Mouse (Mus musculus) neutrophil, adult 5-6 weeks (primary cell): Measurements from ENCODE around the gene Zmym2. TPM values are rescaled to one million over a fixed set of nuclear protein-coding genes. Genes with fewer than 3 reads are reported as not detected.
"Not testable (repeated sequence)": the region's sequence is repeated elsewhere in the genome, so short reads cannot be mapped to it uniquely, and the experiment has no call there.

Experiments used
- ATAC-seq: fragments of 151-379, 151-347 bp; 2 replicates; pipeline ENCODE4 v1.8.0; 2017; ENCODE audit warnings: mild to moderate bottlenecking, moderate TSS enrichment; ENCODE audit not compliant: insufficient number of reproducible peaks, poor library complexity, low FRiP score, severe bottlenecking; ENCODE audit errors: extremely low read depth
- total RNA-seq: library from RNA; stranded (forward); fragments of 200-1000 nt; gene quantifications from 2 replicates; pipeline ENCODE4 v1.2.3, GENCODE M21; 2017

The Zmym2 gene
- total RNA-seq = 94.5 and 110 TPM in 2 replicates

DNA sequence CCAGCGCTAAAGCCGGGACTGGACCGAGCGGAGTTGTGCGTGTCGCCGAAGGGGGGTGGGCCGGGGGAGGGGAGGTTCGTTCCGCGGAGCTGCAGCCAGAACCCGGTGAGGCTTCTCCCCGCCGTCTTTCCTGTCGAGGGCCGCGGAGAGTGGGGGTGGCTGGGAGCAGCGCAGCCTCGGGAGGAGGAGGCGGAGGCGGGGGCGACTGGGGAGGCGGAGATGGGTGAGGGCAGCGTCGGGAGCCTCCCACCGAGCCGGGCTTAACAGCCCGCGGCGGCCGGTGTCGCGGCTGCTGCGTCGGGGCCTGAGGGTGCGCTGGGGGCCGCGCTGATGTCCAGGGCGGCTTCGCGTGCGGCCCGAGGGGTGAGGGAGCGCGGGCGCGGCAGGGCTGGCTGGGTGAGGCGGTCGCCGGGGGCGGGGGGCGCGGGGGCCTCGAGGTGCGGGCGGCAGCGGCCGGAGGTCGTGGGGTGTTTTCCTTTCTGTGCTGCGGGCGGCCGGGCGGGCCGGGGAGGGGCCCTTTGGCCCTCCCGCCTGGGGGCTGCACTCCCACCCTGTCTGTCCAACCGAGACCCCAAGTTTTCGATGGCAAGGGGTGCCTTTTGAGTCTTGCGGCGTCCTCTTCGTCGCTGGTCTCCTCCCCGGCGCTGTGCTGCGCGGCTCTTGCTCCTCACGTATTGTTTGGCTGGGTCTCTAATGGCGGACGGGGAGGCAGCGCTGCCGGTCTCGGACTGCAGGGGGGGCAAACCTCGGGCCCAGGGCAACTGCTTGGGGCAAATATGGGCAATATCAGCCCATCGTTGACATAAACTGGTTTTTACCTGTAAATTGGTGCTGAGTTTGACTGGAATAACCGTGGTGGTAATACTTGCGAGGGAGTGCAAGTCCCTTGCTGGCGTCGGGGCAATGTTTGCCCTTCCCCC is at the start of gene Zmym2:
Gene Zmym2 (plus strand): TSS at position 60 of the 920 bp plus-strand sequence.
- peak; percentile 44 for ATAC-seq

DNA sequence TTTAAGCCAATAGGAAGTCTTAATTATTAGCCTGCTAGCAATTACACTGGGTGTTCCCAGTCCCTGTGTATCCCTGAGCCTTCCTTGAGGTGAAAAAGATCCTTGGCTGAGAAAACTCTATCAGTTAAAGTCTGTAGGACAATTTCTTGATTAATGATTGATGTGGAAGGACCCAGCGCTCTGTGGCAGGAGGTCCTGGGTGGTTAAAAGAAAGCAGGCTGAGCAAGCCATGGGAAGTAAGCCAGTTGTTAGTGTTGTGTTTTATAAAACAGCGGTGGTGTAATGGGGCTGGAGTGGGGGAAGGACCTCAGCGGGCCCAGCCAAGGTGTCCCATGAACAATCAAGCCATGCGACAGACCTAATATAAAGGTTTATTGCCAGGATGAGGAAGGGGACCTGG is 42.4 kb upstream of the Zmym2 start:
- ATAC-seq = no peak

DNA sequence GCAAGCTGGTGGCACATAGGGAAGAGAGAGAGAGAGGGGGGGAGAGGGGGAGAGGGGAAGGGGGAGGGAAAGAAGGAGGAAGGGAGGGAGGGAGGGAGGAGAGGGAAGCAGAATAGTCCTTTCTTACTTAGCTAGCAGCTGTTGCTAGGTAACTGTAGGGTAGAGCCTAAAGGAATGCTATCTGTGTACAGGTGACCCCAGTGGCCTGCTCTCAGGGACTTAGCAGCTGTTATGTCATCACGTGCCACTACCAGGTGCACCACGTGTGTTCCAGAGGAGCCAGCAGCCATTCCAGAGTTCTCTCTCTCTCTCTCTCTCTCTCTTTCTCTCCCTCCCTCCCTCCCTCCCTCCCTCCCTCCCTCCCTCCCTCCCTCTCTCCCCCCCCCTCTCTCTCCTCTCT is 41.9 kb upstream of the Zmym2 start:
- ATAC-seq = no peak

DNA sequence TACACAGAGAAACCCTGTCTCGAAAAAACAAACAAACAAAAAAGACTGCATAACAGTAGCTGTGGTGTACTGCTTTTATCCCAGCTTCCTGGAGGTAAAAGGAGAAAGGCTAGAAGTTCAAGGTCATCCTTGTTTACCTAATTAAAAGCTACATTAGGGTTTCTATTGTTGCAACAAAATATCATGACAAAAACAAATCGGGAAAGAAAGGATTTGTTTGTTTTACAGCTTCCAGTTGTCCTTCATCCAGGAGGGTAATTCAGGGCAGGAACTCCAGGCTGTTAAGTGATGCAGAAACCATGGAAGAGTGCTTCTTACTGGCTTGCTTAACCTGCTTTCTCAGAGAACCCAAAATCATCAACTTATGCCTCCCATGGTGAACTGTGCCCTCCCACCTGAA is 38.1 kb upstream of the Zmym2 start:
- ATAC-seq = no peak

DNA sequence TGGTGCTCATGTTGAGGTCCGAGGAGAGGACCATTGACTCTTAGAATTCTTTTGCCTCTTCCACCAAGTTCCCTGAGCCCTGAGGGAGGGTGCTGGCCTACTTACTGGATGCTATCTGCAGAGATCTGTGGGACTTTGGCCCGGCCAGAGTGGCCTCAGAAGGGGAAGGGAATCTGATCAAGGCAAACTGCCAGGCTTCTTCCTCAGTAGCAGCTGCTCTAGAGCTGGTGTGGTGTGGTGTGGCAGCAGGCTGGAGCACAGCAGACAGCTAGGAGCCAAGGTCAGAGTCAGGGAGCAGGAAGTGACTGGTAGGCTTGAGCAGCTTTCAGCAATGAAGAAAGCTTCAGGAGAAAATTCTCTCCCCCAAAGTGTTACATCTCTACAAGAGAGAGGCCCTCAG is 36.8 kb upstream of the Zmym2 start:
- no peak for ATAC-seq

DNA sequence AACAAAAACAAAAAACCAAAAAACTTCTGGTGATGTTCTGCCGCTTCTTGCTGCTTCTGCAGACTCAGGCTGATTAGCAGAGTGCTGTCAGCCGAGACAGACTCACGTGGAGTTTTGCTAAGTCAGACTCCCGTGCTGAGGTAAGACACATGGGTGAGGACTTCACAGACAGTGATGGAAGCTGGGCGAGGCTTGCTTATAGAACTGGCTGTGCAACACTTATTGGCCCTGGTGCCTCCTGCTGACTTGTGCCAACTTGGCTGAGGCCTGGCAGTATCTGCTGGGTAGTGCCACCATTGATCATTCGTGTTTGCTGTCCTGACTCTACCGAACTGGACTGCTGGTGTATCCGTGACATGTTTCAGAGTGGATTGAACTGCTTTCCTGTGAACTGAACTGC is 22.4 kb upstream of the Zmym2 start:
- no peak for ATAC-seq

DNA sequence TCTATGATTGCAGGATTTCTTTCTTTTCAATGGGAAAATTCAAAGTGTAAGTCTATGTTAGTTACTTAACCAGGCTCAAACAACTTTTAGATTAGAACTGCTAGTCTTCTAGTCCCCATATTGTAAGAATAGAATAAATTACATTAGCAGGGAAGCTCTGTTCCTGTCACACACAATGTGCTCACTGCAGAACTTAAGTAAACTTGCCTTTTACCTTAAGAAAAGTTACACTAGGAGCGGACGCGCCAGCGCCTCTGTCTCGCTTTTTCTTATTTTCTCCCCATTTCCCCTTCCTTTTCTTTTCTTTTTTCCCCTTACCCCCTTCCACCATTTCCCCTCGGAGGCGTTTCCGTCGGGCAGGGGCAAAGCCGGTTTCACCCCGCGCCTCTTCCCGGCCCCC is 21.8 kb upstream of the Zmym2 start:
- no peak for ATAC-seq

DNA sequence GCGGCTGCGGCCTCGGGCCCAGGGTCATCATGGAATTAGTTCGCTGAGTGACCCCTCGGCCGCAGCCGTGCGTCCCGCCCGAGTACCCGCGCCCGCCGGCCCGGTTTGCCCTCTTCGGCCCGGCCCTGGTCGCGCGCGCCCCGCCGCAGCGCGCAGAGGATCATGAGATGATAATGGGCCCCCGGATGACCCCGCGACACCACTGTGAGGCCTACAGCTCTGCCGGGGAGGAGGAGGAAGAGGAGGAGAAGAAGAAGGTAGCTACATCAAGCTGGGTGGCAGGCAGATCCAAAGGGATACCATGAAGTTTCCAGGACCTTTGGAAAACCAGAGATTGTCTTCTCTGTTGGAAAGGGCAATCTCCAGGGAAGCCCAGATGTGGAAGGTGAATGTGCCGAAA is 21.3 kb upstream of the Zmym2 start:
- ATAC-seq = not testable (repeated sequence)

DNA sequence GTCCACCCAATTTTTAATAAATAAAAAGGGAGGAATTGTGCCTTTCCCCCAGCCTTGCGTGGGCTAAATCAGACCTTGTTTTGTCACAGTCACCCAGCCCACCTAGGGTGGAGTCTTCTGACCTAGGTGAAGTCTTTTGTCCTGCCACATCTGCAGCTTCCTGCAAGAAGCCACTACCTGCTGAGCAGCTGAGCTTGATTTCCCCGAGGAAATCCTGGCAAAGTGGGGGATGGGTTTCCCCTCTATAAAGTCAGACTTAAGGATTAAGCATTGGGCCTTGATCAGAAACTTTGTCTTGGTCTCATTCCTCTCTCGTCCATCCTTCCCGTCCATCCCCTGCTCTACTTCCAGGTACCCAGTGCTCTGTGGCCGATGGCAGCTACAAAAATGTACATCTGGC is 12.9 kb upstream of the Zmym2 start:
- no peak for ATAC-seq

DNA sequence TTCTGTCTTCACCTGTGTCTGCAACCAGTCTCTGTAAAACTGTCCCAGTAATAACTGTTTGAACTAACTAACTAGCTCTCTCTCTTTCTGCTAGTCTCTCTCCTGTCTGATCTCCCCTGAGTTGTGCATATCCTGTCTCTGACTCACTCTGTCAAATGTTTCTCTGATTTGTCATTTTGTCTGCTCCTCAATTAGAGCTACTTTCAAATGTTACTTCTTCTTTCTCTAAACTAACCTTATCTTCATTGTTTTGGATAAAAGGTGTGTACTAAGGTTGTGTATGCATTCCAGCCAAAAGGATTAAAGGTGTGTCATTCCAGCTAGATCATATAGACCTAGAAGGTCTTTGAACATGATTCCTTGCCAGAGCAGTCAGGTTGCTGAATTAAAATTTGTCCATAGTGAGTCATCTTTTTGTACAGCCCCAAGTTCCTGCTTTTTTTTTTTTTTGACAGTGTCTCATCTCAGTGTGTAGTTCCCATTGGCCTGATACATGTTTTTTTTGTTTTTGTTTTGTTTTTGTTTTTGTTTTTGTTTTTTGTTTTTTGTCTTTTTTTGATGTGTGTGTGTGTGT is 10.8 kb upstream of the Zmym2 start:
- no peak for ATAC-seq

DNA sequence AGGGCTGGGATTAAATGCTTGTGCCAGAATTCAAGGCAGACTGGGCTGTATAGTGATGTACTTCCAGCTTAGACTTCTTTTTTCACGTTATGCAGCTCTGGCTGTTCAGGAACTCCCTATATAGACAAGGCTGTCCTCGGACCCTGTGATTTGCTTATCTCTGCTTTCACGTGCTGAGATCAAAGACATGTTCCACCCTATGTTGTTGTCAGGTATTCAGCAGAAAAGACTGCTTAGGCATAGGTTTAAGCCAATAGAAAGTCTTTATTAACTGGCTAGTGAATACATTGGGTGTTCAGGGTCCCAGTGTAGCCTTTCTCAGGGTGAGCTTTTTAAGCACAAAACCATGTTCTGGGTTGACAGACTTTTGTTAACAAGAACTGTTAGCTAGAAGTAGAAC is 5.2 kb upstream of the Zmym2 start:
- ATAC-seq = no peak

DNA sequence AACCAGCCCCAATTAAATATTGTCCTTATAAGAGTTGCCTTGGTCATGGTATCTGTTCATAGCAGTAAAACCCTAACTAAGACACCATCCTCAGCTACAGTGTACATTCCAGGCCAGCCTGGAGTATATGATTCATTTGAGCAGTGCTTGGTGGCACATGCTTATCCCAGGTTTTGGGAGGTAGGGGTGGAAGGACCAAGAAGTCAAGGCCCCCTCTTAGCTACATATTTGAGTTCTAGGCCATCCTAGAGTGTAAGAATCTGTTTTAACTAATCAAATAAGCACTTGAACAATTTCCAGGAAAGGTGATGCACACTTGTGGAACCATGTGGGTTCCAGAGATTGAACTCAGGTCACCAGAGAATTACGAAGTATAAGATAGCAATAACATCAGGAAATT is 3.0 kb upstream of the Zmym2 start:
- no peak for ATAC-seq

DNA sequence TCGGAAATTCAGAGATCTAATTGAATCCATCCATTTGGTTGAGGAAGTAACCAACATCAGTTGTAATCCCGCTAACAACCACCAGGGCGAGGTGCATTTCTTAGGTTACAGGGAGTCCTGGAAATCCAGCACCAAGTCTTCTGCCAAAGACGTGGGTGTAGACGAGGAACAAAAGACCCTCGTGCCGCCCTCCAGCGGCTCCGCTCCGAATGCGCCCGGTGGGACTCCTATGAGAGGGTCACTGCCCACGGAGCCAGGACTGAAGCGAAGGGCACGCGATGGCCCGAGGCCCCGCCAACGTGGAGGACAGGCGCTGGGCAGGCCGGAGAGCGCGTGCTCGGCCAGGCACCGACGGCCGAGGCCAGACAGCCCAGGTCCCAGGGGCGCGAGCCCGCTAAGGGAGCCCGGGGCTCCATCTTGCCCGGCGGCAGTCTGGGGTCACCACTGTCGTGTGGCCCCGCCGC is 1.1 kb upstream of the Zmym2 start:
- peak; percentile 32; the same call in 1 of the 2 replicates for ATAC-seq

DNA sequence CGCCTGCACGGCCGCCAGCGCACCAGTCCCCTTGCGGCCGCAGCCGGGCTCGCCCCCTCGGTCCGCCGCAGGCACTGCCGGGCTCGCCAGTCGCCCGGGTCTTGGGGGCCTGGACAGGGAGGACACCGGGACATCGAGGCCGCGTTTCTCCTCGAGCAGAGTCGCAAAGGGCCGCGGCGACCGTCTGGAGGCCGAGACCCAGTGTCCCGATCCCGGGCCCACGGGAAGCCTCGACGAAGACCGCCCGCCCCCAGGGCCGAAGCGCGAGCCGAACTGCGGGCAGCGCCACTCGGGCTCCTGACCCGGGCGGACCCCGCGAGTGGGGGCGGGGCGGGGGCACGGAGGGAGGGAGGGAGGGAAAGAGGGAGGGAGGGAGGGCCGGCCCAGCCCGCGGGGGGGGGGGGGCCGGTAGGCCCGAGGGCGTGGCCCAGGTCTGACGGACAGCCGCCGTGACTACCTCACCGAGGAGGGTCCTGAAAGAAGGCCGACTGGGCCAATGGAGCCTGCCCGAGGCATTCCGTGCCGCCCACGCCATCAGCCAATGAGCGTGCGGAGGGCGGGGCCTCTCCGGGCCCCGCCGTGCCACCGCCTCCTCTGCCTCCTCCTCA is 363 bp upstream of the Zmym2 start:
- ATAC-seq = peak; percentile 88

DNA sequence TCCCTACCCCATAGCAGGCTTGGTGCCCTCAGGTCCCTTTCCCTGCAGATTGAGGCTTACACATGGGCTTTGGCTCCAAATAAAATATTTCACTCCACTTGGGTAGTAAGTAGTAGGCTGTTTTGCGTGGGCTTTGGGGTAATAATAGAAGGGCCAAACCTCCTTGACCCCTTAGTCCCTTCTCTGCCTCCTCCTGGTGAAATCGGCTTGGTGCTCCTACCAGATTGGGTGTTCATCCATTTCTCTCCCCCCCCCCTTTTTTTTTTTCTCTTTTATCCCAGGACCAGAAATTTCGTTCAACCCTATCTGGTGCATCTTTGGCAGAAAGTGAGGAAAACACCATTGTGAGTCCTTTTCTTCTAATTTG is 1.0 kb downstream of the Zmym2 start:
- no peak for ATAC-seq

DNA sequence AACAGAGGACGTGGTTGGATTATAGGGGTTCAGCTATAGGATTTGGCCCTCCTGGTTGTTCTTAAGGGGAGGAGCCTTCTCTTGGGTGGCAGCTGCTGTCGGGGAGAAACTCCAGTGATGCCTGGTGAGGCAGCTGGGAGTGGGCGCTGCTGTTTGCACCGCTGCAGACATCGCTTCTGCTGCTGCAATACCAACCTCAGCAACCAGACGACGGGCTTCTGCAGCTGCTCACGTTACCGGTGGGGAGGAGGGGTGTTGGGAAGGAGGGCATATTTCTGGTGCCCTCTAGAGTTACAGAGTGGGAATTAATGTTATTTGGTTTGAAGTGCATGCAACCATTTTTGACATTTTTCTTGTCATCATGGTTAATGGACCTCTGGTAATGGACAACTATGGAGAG is 1.4 kb downstream of the Zmym2 start:
- ATAC-seq = peak; percentile 66

DNA sequence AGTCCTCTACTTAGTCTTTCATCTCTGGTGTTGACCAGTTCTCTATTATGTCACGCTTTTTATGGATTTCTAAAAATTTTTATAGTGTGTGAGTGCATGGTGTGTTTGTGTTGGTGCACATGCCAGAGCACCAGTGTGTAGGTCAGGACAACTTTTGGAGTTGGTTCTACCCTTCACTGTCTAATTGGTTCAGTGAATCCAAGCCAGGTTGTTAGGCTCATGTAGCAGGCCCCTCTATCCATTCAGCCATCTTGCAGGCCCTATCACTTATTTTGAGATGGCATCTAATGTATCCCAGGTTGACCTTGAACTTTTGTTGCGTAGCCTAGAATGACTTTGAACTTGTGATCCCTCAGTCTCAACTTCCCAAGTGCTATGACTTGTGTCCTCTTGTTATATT is 2.0 kb downstream of the Zmym2 start:
- ATAC-seq = no peak

DNA sequence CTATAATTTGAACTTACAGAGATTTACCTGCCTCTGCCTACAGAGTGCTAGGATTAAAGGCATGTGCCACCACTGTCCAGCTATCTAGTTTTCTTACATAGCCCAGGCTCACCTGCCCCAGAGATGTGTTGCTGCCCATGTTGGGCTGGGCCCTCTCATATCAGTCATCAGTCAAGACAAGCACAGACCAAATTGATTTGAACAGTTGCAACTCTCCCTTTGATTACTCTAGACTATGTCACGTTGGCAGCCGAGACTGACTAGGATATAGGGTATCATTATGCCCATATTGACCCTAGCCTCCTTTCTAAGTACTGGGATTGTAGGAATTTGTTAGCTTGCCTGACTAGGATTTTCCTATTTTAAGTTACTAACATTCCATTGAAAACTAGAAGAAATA is 8.0 kb downstream of the Zmym2 start:
- no peak for ATAC-seq

DNA sequence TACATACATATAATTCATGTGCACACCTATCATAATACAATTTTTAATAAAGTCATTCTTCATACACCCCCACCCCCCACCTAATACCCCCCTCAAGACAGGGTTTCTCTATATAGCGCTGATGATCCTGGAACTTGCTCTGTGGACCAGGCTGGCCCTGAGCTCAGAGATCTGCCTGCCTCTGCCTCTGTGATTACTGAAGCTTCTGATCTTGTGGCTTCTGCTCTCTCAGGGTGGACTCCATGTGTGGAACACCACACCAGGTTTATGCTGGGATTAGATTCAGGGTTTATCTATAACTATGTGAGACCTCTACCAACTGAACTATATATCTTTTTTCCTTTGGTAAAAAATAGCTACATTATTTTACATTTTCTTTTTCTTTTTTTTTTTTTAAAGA is 10.1 kb downstream of the Zmym2 start:
- ATAC-seq = no peak

DNA sequence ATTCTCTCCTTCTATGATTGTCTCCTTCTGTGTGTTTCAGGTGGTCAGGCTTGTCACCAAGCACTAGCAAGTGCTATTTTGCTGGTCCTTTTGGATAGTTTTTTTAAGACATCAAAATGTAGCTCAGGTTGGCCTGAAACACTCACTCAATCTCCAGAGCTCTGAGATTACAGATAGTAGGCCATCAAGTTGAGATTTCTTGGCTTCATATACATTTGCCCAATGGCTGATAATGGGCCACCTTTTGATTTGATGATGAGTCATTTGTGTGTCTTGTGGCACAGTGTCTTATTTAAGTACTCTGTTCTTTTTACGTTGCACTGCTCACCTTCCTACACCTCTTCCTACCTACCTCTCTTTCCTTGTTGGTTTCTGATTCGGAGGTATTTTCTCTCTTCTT is 11.0 kb downstream of the Zmym2 start:
- no peak for ATAC-seq
